Mouse (Mus musculus) Patski (cell line): ENCODE data around the gene Nxf3. TPM values are rescaled to one million over a fixed set of nuclear protein-coding genes. Genes with fewer than 3 reads are reported as not detected.
A peak's percentile ranks its signal among the peaks of the same experiment; 100 is the strongest.
"Not testable (repeated sequence)": the region's sequence is repeated elsewhere in the genome, so short reads cannot be mapped to it uniquely, and the experiment has no call there.

Experiments used
- ATAC-seq: fragments of 100-300 bp; one replicate; pipeline ENCODE4 v1.8.0; 2021
- CTCF ChIA-PET: fragments of 350-600 bp; sonication (Branson Sonifier 250); formaldehyde crosslinking; loops from one replicate; lab custom pipeline; 2022; ENCODE audit warnings: inconsistent platforms; lab: Charles Lee
- POLR2A ChIA-PET: fragments of 350-600 bp; sonication (Branson Sonifier 250); formaldehyde crosslinking; loops from one replicate; lab custom pipeline; 2022; ENCODE audit warnings: antibody characterized with exemption, inconsistent platforms; lab: Charles Lee
- DNase-seq: peaks from one replicate; pipeline ENCODE4 v3.0.0-alpha.2; 2011; ENCODE audit warnings: low read depth, low spot score
- H3K27me3 ChIP-seq: fragments of 371-371 bp; one replicate; pipeline ENCODE4 v1.5.1; 2021
- CTCF ChIP-seq: fragments of 100-300 bp; IDR thresholded peaks from one replicate; pipeline ENCODE4 v1.5.1; 2021
- in situ Hi-C: fragments of 300-500 bp; cut with MboI; formaldehyde crosslinking; loops from 3 replicates; pipeline ENCODE4 v1.11.1; 2018; ENCODE audit warnings: low pct_unique_long_range_greater_than_20kb, mixed read lengths
- polyA plus RNA-seq: library from polyadenylated mRNA; unstranded; gene quantifications from one replicate; pipeline ENCODE4 v1.2.3, GENCODE M21; 2021

Gene Nxf3
- polyA plus RNA-seq, 1 experiment from 2014 or later, result not detected

DNA sequence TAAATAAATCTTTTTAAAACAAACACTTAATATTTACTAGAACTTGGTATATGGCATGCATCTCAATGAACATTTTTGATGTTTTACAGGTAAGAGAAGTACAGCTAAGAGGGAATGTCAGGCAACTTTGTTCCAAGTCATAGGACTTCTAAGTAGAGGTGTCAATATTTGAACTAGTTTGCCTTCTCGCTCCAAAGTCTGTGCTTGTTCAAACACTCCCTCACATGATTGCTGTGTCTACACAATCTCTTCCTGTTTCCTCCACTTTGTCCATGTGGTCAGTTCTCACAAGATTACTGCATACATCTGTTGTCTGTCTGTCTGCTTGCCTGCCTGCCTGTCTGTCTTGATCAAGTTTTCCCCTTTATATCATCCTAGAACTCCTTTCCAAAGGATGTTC, 24.4 kb downstream of the Nxf3 start:
- in situ Hi-C loops, result no loop called here
- TF ChIP-seq CTCF, result no peak
- ATAC-seq, result no peak
- POLR2A ChIA-PET, result no interaction called here
- peaks cover 50% of the 10 kb centered on the region for H3K27me3 ChIP-seq
- CTCF ChIA-PET, result no interaction called here
- DNase-seq, result no peak

DNA sequence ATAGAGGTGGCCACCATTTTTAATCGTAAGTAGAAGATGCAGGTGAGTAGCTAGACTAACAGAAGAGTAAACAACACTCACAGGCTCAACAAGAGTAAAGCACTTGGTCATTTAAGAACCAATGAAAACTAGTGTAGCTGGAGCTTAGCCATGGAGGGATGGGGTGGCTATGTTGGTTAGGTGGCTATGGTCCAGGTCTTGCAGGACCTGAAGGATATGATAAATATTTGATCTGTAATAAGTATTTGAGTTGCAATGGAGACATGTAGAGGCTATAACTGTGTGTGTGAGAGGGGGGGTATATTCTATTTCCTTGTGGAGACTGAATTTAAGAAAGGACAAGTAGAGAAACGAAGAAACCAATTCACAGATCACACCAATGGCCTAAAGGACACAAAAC, 33.8 kb downstream of the Nxf3 start:
- H3K27me3 ChIP-seq, result peaks cover 39% of the 10 kb centered on the region
- DNase-seq (no peak), ATAC-seq (no peak)
- in situ Hi-C loops, result no loop called here
- ChIA-PET POLR2A (no interaction called here), CTCF (no interaction called here)
- TF ChIP-seq CTCF, result no peak

DNA sequence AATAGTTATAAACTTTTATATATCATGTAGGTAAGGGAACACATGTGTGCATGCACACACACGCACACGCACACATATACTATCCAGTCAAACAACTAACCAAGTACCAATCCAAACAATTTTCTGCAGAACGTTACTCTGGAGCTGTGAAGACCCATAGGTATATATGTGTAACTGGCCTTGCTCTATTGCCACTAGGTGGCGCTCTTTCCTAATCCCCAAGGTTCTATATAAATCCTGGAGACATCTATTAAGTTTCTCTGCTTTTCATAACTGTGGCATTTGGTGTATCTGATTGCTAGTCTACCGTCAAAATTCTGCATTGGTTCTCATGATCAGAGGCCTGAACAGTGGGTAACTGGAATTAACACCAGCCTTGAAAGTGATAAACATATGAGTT, 37.5 kb downstream of the Nxf3 start:
- DNase-seq (peak; percentile 4), ATAC-seq (no peak)
- CTCF ChIA-PET, result no interaction called here
- peak; percentile 71 for TF ChIP-seq CTCF
- H3K27me3 ChIP-seq, result peaks cover 37% of the 10 kb centered on the region
- in situ Hi-C loops, result loop anchor here (25.0 kb wide), 1 partner anchor 265 kb away; no protein-coding TSS in a partner anchor
- POLR2A ChIA-PET, result no interaction called here

DNA sequence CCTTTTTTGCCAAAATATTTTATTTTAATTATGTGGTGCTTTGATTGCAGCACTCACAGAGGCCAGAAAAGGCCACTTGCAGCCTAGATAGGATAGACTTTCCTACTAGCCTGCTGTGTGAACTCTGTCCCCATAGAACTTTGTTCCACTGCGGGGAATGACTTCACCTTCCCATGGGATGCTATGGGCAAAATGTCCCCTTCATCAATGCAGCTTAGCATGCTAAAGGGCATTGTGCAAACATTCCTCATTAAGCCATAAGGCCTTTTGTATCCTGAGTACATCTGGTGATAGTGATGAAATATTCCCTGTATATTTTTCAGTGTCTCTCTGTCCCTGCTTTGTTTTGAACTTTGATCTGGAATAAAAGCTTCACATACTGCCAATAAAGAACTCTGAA, 41.3 kb downstream of the Nxf3 start:
- ATAC-seq (no peak), DNase-seq (no peak)
- TF ChIP-seq CTCF, result no peak
- in situ Hi-C loops, result loop anchor here (25.0 kb wide), 1 partner anchor 269 kb away; no protein-coding TSS in a partner anchor
- CTCF ChIA-PET, result no interaction called here
- H3K27me3 ChIP-seq, result peaks cover 28% of the 10 kb centered on the region
- POLR2A ChIA-PET, result interaction anchor here (0.6 kb wide), 1 partner anchor 317 kb away, joined by 3 read pairs; no protein-coding TSS in a partner anchor

DNA sequence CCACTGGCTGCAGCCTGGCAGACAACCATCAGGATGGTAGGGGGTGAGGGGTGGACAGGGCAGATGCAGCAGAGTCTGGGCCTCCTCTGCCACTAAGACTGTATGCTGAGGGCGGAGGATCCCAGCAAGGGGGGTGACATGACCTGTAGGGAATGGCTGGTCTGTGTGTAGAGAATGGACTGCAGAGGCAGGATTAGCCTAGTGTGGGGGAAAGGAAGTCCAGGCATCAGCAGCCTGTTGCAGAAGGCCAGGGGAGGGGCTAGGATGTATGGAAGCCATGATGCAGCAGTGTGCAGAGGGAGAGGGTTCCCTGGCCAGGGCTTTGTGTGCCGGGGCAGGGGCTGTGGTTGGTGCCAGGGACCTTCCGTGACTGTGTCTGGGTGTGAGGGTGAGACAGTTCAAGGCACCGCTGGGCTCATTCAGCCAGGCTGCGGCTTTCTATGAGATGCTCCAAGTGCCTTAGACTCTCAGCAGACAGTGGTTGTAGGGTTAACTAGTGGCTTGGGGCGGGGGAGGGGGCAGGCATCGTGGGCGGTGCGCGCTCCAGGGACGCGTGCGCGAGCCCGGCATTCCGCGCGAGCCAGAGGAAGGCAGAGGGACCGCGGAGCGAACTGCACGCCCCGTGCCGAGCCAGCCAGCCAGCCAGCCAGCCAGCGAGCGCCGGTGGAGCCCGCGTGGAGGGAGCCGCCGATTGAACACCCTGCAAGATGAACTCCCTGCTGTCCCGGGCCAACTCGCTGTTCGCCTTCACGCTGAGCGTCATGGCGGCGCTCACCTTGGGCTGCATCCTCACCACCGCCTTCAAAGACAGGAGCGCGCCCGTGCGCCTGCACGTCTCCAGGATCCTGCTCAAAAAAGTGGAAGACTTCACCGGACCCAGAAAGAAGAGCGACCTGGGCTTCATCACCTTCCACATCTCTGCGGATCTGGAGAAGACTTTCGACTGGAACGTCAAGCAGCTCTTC, 52.0 kb downstream of the Nxf3 start, which contains the start of gene Arxes1:
Gene Arxes1 (plus strand): TSS at position 569 of the 965 bp plus-strand sequence.
- CTCF ChIA-PET, POLR2A ChIA-PET, DNase-seq: not testable (repeated sequence)
- peaks cover 35% of the 10 kb centered on the region for H3K27me3 ChIP-seq
- in situ Hi-C loops, result loop anchor here (25.0 kb wide), 1 partner anchor 279 kb away; no protein-coding TSS in a partner anchor
- peak; percentile 90 for ATAC-seq

DNA sequence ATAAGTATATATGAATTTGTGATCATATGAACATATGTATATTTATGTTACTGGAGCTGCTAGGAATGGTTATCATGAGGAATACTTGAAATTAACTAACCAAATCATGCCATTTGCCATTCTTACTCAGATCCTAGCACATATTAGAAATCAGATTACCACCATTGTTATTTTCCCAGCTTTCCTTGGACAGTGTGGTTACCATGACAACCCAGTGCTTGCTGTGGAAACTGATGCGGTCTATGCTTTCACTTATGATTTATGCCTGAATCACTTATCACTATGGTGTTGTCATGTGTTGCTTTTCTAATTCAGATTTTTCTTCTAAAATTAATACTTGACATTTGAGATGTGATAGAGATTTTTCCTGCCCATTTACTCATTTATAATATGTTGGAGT, 54.7 kb downstream of the Nxf3 start:
- DNase-seq (no peak), ATAC-seq (no peak)
- TF ChIP-seq CTCF, result no peak
- peaks cover 36% of the 10 kb centered on the region for H3K27me3 ChIP-seq
- CTCF ChIA-PET, result no interaction called here
- in situ Hi-C loops, result loop anchor here (25.0 kb wide), 1 partner anchor 282 kb away; no protein-coding TSS in a partner anchor
- POLR2A ChIA-PET, result no interaction called here

Other genes starting within 250 kb of the Nxf3 start
- 4.5 TPM for gene Gprasp2, start 246.2 kb downstream of the Nxf3 start, polyA plus RNA-seq
- 2.8 TPM for gene Arxes2, start 91.4 kb downstream of the Nxf3 start, polyA plus RNA-seq
- gene Arxes1, start 51.9 kb downstream of the Nxf3 start, polyA plus RNA-seq, result 0.68 TPM
- 0.27 TPM for gene Bex2, start 17.0 kb downstream of the Nxf3 start, polyA plus RNA-seq
- gene Bex4, start 53.7 kb upstream of the Nxf3 start, polyA plus RNA-seq, result not detected
- 64.6 TPM for gene Tceal8, start 87.1 kb upstream of the Nxf3 start, polyA plus RNA-seq
- not detected for gene Tceal5, start 118.6 kb upstream of the Nxf3 start, polyA plus RNA-seq
- not detected for gene Tceal7, start 129.5 kb upstream of the Nxf3 start, polyA plus RNA-seq
- gene Bex1, start 130.3 kb upstream of the Nxf3 start, polyA plus RNA-seq, result 0.86 TPM
- gene Tceal9, start 159.8 kb upstream of the Nxf3 start, polyA plus RNA-seq, result 401 TPM
- 454 TPM for gene Bex3, start 185.0 kb upstream of the Nxf3 start, polyA plus RNA-seq